Mouse (Mus musculus): ENCODE results near the gene Crtc3.

Crtc3 gene

DNA sequence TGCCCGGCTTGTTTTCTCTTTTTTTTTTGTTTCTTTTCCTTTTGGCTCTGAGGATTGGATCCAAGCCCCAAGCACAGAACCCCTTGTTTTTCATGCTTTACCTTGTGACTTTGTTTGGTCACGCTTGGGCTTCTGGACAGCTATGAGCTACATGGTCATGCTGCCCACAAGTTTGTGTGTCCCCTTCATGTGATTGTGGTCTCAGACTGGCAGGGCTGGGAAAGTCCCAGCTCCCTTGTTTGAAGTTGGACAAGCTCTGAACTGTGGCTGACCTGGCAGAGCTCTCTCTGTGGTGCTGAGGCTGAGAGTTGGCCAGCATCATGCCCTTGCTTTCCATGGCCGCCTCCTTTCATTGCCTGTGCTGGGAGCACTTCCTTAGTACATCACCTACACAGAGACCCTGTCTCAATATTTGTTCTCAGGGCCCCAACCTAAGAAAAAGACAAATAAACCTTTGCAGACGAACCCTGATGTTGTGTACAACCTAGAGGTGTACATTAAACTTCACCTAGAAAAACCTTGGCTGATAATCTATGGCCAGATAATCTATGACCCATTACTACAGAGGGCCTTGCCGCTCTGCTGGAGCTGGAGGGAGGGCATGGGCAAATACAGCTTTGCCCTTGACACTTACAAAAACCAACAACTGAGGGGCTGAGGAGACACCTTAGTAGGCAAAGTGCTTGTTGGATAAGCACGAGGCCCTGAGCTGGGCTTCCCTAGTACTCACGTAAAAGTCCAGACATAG is 140.0 kb downstream of the Crtc3 start:
- no peak for DNase-seq

GRCm38 (mm10) chr7:80542139-80542831 is 146.4 kb downstream of the Crtc3 start:
- no peak for DNase-seq

GRCm38 (mm10) chr7:80539581-80539980 is 149.1 kb downstream of the Crtc3 start:
- DNase-seq: no peak
